Mouse (Mus musculus): ENCODE results near the gene Sh2b1.
"Not testable (repeated sequence)": the region's sequence is repeated elsewhere in the genome, so short reads cannot be mapped to it uniquely, and the experiment has no call there.

The Sh2b1 gene

GRCm38 (mm10) chr7:126474993-126475581 lies at the start of gene Sh2b1:
Gene Sh2b1, minus strand, starts transcription at chr7:126475424.
- peak; percentile 93 for DNase-seq

GRCm38 (mm10) chr7:126523316-126523715 lies 48.1 kb upstream of the Sh2b1 start:
- DNase-seq, result no peak

GRCm38 (mm10) chr7:126519513-126519912 lies 44.3 kb upstream of the Sh2b1 start:
- DNase-seq, result peak; percentile 41

GRCm38 (mm10) chr7:126518261-126518941 lies 43.2 kb upstream of the Sh2b1 start:
- no peak for DNase-seq

- DNase-seq, result no peak
These were observed 36.1 kb upstream of the Sh2b1 start for GRCm38 (mm10) chr7:126511287-126511686.

GRCm38 (mm10) chr7:126507126-126507778 lies 32.0 kb upstream of the Sh2b1 start:
- DNase-seq, result no peak

- no peak for DNase-seq
These were observed 29.7 kb upstream of the Sh2b1 start for GRCm38 (mm10) chr7:126504913-126505312.

- peak; percentile 99 for DNase-seq
These were observed 28.2 kb upstream of the Sh2b1 start, which contains the start of gene Atxn2l for GRCm38 (mm10) chr7:126503273-126503878. Gene Atxn2l, minus strand, starts transcription at chr7:126503437.

GRCm38 (mm10) chr7:126502751-126503150 lies 27.5 kb upstream of the Sh2b1 start:
- no peak for DNase-seq

GRCm38 (mm10) chr7:126502023-126502741 lies 27.0 kb upstream of the Sh2b1 start:
- DNase-seq, result peak; percentile 96

GRCm38 (mm10) chr7:126501684-126502022 lies 26.4 kb upstream of the Sh2b1 start:
- DNase-seq, result no peak

GRCm38 (mm10) chr7:126499416-126499815 lies 24.2 kb upstream of the Sh2b1 start:
- no peak for DNase-seq

GRCm38 (mm10) chr7:126497966-126498365 lies 22.7 kb upstream of the Sh2b1 start:
- no peak for DNase-seq

GRCm38 (mm10) chr7:126496475-126496874 lies 21.3 kb upstream of the Sh2b1 start:
- DNase-seq, result no peak

GRCm38 (mm10) chr7:126494120-126494519 lies 18.9 kb upstream of the Sh2b1 start:
- DNase-seq, result no peak

- no peak for DNase-seq
These were observed 16.7 kb upstream of the Sh2b1 start for GRCm38 (mm10) chr7:126491973-126492372.

- no peak for DNase-seq
These were observed 15.8 kb upstream of the Sh2b1 start for GRCm38 (mm10) chr7:126491005-126491404.

GRCm38 (mm10) chr7:126487617-126488385 lies 12.6 kb upstream of the Sh2b1 start:
- DNase-seq, result not testable (repeated sequence)

GRCm38 (mm10) chr7:126487052-126487483 lies 11.8 kb upstream of the Sh2b1 start, which contains the start of gene Tufm:
Gene Tufm, plus strand, starts transcription at chr7:126487361.
- DNase-seq, result peak; percentile 98

- DNase-seq, result peak; percentile 80
These were observed 7.2 kb upstream of the Sh2b1 start for GRCm38 (mm10) chr7:126482392-126482871.

GRCm38 (mm10) chr7:126481699-126482098 lies 6.5 kb upstream of the Sh2b1 start:
- DNase-seq, result no peak

- no peak for DNase-seq
These were observed 703 bp downstream of the Sh2b1 start for GRCm38 (mm10) chr7:126474486-126474955.
